Mouse (Mus musculus) mouse embryonic stem cell (cell line): ENCODE data around the gene Trpm1.

Experiments used
- in situ Hi-C, 2 experiments: fragments of 300-500 bp; cut with MboI; formaldehyde crosslinking; loops; 1 replicate in 1 of 2; 3 replicates in 1 of 2; pipeline ENCODE4 v1.14.3; 2019 to 2020; ENCODE audit warnings: low sequenced_read_pairs in 2 of 2, low pct_unique_long_range_greater_than_20kb in 1 of 2, mixed read lengths in 1 of 2; ENCODE audit not compliant: unreplicated experiment in 1 of 2

Gene Trpm1

GRCm38 (mm10) chr7:64160737-64161470 is 7.3 kb downstream of the Trpm1 start:
- in situ Hi-C loops, result loop anchor here in 1 of 2 experiments (25.0 kb wide), 2 partner anchors 299 to 399 kb away; no protein-coding TSS in a partner anchor

- in situ Hi-C loops, result loop anchor here in 1 of 2 experiments (25.0 kb wide), 2 partner anchors 300 to 400 kb away; no protein-coding TSS in a partner anchor
Observed at GRCm38 (mm10) chr7:64161990-64162389, 8.4 kb downstream of the Trpm1 start.

GRCm38 (mm10) chr7:64163086-64163485 is 9.5 kb downstream of the Trpm1 start:
- in situ Hi-C loops, result loop anchor here in 1 of 2 experiments (25.0 kb wide), 2 partner anchors 301 to 401 kb away; no protein-coding TSS in a partner anchor

DNA sequence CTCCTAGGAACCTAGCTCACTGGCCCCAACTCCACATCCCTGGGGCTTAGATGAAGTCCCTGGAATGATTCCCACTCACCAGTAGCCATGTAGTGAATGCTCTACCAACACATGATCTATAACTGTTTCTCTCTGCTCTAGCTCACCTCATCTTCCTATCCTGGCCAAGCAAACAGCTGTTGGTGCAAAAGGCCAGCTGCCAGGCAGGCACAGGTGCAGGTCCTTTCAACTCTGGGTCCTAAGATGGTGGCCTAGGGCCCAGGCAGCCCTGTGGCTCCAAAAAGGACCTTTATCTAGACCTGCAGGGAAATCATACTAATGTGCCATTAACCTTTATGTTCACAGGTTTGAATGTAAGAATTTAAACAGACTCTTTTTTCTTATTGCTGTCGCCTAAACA is 10.3 kb downstream of the Trpm1 start:
- in situ Hi-C loops, result loop anchor here in 1 of 2 experiments (25.0 kb wide), 2 partner anchors 302 to 402 kb away; no protein-coding TSS in a partner anchor

- in situ Hi-C loops, result loop anchor here in 1 of 2 experiments (25.0 kb wide), 2 partner anchors 303 to 403 kb away; no protein-coding TSS in a partner anchor
Observed at GRCm38 (mm10) chr7:64164997-64165396, 11.4 kb downstream of the Trpm1 start.

DNA sequence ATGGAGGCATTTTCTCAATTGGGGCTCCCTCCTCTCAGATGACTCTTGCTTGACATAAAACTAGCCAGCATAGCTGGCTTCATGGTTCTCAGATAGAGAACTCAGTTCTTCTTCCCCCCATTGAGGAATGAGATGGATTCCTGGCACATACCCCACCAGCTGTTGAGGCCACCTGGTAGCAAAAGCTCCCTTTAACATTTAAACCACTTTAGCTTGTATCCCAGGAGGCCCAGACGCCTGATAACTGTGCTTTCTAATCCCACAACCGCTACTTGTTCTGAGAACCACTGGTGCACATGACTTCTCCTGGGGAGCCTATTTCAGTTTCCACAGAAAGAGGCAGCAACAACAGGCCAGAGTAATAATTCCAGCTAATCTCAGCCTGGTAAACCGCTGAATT is 12.4 kb downstream of the Trpm1 start:
- in situ Hi-C loops, result loop anchor here in 1 of 2 experiments (25.0 kb wide), 2 partner anchors 304 to 404 kb away; no protein-coding TSS in a partner anchor

GRCm38 (mm10) chr7:64166724-64167123 is 13.1 kb downstream of the Trpm1 start:
- in situ Hi-C loops, result loop anchor here in 1 of 2 experiments (25.0 kb wide), 2 partner anchors 304 to 404 kb away; no protein-coding TSS in a partner anchor

DNA sequence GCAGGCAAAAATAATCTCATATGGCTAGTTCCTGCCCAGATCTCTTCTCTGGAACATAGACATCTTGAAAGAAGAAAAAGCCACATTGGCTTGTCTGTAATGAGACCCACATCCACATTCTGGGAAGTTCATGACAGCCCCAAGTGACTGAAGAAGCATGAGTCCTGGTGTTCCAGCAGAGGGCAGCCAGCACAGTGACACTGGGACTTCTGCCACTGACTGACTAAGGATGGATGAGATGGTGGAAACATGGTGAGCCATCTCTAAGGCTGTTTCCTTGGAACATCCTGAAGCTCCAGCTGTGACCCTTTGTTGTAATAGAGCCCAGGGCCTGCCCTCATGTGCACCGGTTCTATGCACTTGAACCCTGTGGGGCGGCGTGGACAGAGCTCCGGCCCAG is 25.7 kb downstream of the Trpm1 start:
- in situ Hi-C loops, result no loop called here

- in situ Hi-C loops, result no loop called here
Observed at GRCm38 (mm10) chr7:64185203-64185931, 31.7 kb downstream of the Trpm1 start.

DNA sequence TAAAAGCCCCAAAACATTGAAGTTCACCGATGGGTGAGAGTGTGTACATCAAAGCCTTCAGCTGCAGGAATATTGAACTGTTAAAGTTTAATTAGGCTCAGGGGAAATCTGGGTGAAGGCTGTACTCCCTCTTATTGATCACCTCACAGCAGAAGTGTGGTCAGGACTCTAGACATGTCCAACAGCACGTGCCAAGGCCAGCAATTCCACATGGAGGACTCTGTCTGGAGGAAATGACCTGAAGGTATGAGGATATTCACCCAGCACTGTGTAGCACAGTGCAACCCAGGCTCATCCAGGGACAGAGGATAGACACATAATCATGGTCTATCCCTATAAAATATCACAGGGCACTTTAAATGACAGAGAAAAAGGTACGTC is 32.3 kb downstream of the Trpm1 start:
- in situ Hi-C loops, result no loop called here

GRCm38 (mm10) chr7:64192261-64192943 is 38.8 kb downstream of the Trpm1 start:
- in situ Hi-C loops, result no loop called here

DNA sequence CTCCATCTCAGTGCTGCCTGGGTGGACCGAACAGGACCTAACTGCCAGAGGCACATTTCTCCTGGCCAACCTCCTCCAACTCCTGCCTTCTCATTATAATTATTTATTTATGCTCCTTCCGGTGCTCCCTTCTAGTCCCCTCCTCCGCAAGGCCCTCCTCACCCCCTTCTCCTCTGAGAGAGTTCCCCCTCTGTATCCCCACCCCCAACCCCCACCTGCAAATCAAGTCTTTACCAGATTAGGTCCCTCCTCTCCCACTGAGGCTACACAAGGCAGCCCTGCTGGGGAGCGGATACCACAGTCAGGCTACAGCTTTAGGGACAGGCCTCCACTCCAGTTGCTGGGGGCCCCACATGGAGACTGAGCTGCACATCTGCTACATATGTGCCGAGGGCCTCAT is 39.8 kb downstream of the Trpm1 start:
- in situ Hi-C loops, result no loop called here

- in situ Hi-C loops, result no loop called here
Observed at GRCm38 (mm10) chr7:64196114-64196513, 42.5 kb downstream of the Trpm1 start.

DNA sequence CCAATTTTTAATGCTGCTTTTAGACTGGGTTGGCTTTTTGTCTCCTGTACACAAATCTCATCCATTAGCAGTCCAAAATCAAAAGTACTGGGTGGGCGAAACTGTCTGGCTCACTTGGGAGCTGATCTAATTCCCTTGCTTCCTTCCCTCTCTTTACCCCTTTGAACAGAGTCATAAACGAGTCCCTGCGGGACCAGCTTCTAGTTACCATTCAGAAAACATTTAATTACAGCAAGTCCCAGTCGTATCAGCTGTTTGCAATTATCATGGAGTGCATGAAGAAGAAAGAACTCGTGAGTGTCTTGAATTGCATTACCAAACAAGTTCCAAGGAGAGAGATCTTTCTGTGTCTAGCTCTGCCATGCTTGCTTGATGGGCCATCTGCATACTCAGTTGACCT is 55.1 kb downstream of the Trpm1 start:
- in situ Hi-C loops, result no loop called here

GRCm38 (mm10) chr7:64212870-64213269 is 59.2 kb downstream of the Trpm1 start:
- in situ Hi-C loops, result no loop called here

- in situ Hi-C loops, result no loop called here
Observed at GRCm38 (mm10) chr7:64214066-64214465, 60.4 kb downstream of the Trpm1 start.

DNA sequence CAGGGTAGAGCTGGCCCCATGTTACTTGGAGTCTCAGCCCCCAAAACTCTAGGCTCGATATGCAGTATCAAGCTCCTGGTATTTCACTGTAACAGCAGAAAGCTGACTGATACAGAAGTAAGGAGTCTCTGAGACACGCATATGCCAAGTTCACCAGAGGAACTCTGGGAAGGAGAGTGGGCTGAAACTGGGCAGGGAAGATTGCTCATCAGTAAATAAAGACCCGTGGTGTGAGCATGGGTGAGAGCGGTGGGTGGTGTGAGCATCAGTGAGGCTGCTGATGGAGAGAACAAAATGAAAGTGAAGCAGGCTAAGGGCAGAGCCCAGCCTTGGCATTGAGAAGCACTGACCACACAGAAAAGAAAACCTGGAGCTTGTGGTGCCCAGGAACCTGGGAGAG is 62.0 kb downstream of the Trpm1 start:
- in situ Hi-C loops, result no loop called here

GRCm38 (mm10) chr7:64217428-64217827 is 63.8 kb downstream of the Trpm1 start:
- in situ Hi-C loops, result no loop called here

DNA sequence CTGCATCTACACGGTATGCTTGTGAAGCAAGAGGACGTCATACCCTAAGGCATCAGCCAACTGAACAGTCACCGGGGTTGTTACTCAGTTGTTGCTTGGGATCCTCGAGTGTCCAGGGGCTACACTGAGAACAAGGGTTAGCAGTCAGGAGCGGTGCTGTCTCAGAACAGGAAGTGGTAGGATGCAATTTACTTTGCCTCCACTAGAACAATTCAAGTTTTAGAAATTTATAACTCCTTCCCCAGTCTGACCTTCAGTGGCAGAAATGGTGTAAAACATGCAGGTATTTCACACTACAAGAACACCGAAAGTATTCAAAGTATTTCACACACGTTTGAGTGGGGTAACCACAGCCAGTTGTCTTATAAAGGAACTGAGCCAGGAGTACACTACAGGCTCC is 66.1 kb downstream of the Trpm1 start:
- in situ Hi-C loops, result no loop called here
